Mouse (Mus musculus): ENCODE data around the gene Ank3. TPM values are rescaled to one million over a fixed set of nuclear protein-coding genes. Genes with fewer than 3 reads are reported as not detected.
"Not testable (repeated sequence)": the region's sequence is repeated elsewhere in the genome, so short reads cannot be mapped to it uniquely, and the experiment has no call there.

The Ank3 gene
- 60.0 and 84.2 TPM in 2 replicates for polyA plus RNA-seq (2014; fragmentation: Nextera tagmentation; extraction: Ambion mirVana)

DNA sequence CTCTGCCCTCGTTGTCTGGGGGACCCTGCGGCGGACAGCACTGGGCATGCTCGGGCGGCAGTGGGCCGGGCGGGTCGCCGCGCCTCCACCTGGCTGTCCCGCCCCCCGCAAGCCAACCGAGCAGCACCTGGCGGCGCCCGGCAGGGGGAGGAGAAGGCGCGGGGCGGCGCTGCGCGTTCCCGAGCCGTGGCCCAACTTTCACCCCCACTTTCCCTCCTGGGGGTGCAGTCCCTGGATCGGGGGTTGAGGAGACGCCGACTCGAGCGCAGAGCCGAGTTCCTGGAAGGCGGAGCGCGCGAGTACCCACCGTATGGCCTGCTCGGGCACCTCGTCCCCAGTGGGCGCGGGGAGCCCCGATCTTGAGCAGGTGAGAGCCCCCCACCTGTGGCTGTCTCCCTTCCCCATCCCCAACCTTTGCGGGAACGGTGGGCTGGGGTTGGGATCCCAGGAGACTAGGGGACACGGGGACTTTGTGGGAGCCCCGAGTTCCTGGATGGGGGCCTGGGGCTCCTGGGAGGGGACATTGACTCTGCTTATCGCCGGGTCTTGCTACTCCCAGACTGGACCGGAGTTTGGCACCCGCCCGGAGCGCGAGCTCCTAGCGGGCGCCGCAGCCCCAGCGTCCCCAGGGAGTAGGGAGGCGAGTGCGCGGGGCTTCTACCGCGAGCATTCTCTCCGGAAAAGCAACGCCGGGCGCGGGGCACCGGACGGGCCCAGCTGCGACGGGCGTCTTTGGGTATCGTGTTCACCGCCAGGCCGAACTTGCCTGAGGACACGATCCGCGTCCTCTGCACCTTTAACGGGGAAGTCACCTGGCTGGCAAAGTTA lies at the start of gene Ank3:
Ank3 (plus strand) TSS at position 11 of the 828 bp plus-strand sequence.
- H3K27me3 ChIP-seq (replicated peaks; ENCODE audit: control insufficient read depth, insufficient read depth, low read length), result peaks cover 31% of the 10 kb centered on the region
- DNase-seq (ENCODE audit: low spot score), result peak; percentile 41

DNA sequence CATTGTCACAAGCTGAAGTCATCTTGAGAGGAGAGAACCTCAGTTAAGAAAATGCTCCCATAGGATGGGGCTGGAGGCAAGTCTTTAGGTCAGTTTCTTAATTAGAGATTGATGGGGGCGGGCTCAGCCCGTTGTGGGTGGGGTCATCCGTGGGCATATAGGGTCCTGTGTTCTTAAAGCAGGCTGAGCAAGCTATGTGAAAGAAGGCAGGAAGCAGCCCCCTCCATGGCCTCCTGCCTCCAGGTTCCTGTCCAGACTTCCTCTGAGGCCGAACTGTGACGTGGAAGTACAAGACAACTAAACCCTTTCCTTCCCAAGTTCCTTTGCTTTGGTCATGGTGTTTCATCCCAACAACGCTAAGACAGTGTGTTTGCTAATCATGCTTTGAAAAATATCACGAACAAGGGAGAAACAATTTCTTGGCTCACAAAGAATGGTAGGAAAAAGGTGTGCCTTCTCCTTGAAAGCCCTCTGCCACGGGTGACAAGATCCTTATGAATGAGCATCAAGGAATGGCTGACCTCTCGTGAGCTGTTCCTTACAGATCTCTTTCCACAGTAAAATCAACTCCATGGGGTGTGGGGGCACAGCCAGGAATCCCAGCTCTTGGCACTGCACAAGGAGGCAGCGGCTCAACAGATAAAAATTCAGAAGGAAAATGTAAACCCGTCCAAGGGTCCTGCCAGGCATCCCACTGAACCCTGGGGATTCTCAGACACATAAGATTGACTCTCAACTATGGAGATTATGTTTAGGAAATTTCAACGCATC lies 47.3 kb upstream of the Ank3 start:
- Histone ChIP-seq H3K9ac (ENCODE audit: low read length) (peak overlapping the region; percentile 80), H3K27ac (ENCODE audit: low read depth, low read length) (peak overlapping the region; percentile 6; the same call in 1 of the 2 replicates), H3K4me3 (ENCODE audit: low read depth, low read length) (peak overlapping the region; percentile 61), H3K4me1 (ENCODE audit: control insufficient read depth, insufficient read depth, low read length) (peaks cover 16% of the 10 kb centered on the region), H3K4me2 (ENCODE audit: low read length) (peak overlapping the region; percentile 81), H3K9me3 (replicated peaks; ENCODE audit: control insufficient read depth, low read length) (no peaks in the 10 kb centered on the region), H3K36me3 (ENCODE audit: control insufficient read depth, insufficient read depth, low read length) (peaks cover 39% of the 10 kb centered on the region), H3K27me3 (replicated peaks; ENCODE audit: control insufficient read depth, insufficient read depth, low read length) (no peaks in the 10 kb centered on the region)
- ATAC-seq (no peak), DNase-seq (ENCODE audit: low spot score) (no peak)
- WGBS, result 16% methylated on average over 12 of the region's 12 CpGs

More for the DNA sequence above, at the start of gene Ank3:
- WGBS, result under 1% methylated on average over 77 of the region's 77 CpGs
- Histone ChIP-seq H3K4me1 (ENCODE audit: control insufficient read depth, insufficient read depth, low read length) (peaks cover 8% of the 10 kb centered on the region; the same call in 1 of the 2 replicates), H3K4me2 (ENCODE audit: low read length) (peak within 1 kb of the TSS; percentile 100), H3K27ac (ENCODE audit: low read depth, low read length) (no peak within 1 kb of the TSS), H3K9me3 (replicated peaks; ENCODE audit: control insufficient read depth, low read length) (no peaks in the 10 kb centered on the region), H3K4me3 (ENCODE audit: low read depth, low read length) (peak within 1 kb of the TSS; percentile 56), H3K9ac (ENCODE audit: low read length) (peak within 1 kb of the TSS; percentile 57), H3K36me3 (ENCODE audit: control insufficient read depth, insufficient read depth, low read length) (no peaks in the 10 kb centered on the region)
- peak; percentile 68 for ATAC-seq

DNA sequence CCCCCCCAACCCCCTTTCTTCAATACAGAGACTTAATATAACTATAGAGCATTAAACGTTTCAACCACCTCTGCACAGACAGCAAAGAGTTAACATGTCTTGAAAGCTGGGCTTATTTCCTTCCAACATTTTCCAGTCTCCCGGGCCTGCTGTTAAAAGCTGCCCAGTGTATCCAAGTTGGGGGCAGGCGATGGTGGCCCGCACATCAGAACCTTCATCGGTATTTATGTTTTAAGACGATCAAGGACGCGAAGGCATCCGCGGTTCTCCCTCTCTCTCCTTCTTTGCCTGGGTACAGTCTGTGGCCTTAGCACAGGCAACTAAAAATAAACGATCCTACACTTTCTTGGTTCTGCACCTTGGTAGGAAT lies 46.7 kb upstream of the Ank3 start:
- Histone ChIP-seq H3K27ac (ENCODE audit: low read depth, low read length) (peak overlapping the region; percentile 44; the same call in 1 of the 2 replicates), H3K4me2 (ENCODE audit: low read length) (peak overlapping the region; percentile 81), H3K36me3 (ENCODE audit: control insufficient read depth, insufficient read depth, low read length) (peaks cover 34% of the 10 kb centered on the region), H3K9me3 (replicated peaks; ENCODE audit: control insufficient read depth, low read length) (no peaks in the 10 kb centered on the region), H3K9ac (ENCODE audit: low read length) (peak overlapping the region; percentile 80), H3K4me1 (ENCODE audit: control insufficient read depth, insufficient read depth, low read length) (peaks cover 16% of the 10 kb centered on the region), H3K27me3 (replicated peaks; ENCODE audit: control insufficient read depth, insufficient read depth, low read length) (no peaks in the 10 kb centered on the region), H3K4me3 (ENCODE audit: low read depth, low read length) (peak overlapping the region; percentile 61)
- under 1% methylated on average over 11 of the region's 11 CpGs for WGBS
- DNase-seq (ENCODE audit: low spot score), result no peak
- no peak for ATAC-seq

DNA sequence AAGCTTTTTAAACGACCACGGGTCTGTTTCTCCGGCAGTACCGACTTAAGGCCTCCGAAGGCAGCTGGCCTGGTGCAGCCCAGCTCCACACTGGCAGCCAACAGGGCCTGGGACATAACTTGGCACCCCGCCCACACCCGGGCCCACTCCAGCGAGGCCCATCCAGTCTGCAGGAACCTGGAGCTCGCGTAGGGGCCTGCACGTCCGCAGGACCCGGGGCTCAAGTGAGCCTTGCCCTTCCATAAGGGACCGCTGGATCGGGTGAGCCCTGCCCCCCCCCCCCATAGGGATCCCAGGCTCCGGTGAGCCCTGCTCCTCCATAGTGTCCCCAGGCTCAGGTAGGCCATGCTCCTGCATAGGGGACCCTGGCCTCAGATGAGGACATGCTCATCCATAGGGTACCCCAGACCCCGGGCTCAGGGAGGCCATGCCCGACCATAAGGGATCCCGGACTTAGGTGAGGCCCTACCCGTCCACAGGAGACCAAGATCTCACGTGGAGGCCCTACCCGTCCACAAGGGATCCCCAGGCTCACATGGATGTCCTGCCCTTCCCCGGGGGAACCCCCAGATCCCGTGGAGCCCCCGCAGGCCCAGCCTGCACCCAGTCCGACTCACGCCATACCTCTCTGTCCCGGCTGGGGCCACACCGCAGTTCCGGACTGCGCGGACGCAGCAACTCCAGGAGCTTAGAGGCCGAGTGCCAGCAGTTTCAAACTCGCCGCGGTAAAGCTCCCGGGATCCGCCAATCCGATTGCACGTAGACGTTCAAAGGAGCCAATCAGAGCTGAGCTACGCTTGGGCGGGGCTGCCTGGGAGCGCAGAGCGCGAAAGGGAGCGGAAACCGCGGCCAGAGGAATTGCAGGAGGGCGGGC lies 46.1 kb upstream of the Ank3 start, which contains the start of gene Cdk1:
Cdk1 (minus strand) TSS at position 727 of the 874 bp plus-strand sequence.
- Histone ChIP-seq H3K9me3 (replicated peaks; ENCODE audit: control insufficient read depth, low read length) (no peaks in the 10 kb centered on the region), H3K4me3 (ENCODE audit: low read depth, low read length) (peak within 1 kb of the TSS; percentile 61), H3K27ac (ENCODE audit: low read depth, low read length) (peak within 1 kb of the TSS; percentile 49; the same call in 1 of the 2 replicates), H3K27me3 (replicated peaks; ENCODE audit: control insufficient read depth, insufficient read depth, low read length) (no peaks in the 10 kb centered on the region), H3K4me1 (ENCODE audit: control insufficient read depth, insufficient read depth, low read length) (peaks cover 16% of the 10 kb centered on the region), H3K4me2 (ENCODE audit: low read length) (peak within 1 kb of the TSS; percentile 81), H3K9ac (ENCODE audit: low read length) (peak within 1 kb of the TSS; percentile 80), H3K36me3 (ENCODE audit: control insufficient read depth, insufficient read depth, low read length) (peaks cover 30% of the 10 kb centered on the region)
- ATAC-seq (peak; percentile 97), DNase-seq (ENCODE audit: low spot score) (peak; percentile 98)
- under 1% methylated on average over 51 of the region's 51 CpGs for WGBS

DNA sequence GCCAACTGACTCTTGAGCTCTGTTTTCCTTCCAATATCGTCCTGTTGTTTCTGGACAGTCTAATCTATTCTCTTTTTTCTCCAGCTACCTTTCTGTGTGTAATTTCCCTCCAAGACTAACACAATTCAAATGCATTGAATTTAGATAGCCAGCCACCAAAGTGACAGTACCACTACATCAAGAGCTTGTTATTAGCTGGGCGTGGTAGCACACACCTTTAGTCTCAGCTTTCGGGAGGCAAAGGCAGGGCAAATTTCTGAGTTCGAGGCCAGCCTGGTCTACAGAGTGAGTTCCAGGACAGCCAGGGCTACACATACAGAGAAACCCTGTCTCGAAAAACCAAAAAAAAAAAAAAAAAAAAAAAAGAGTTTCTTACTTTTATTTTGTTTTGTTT lies 45.5 kb upstream of the Ank3 start:
- peak; percentile 18; the same call in 1 of the 2 replicates for ATAC-seq
- 29% methylated on average over 5 of the region's 5 CpGs for WGBS
- H3K9me3 ChIP-seq (replicated peaks; ENCODE audit: control insufficient read depth, low read length); H3K27me3 ChIP-seq (replicated peaks; ENCODE audit: control insufficient read depth, insufficient read depth, low read length); DNase-seq (ENCODE audit: low spot score); H3K9ac ChIP-seq (ENCODE audit: low read length); H3K27ac ChIP-seq (ENCODE audit: low read depth, low read length): not testable (repeated sequence)
- Histone ChIP-seq H3K4me3 (ENCODE audit: low read depth, low read length) (peak overlapping the region; percentile 61), H3K36me3 (ENCODE audit: control insufficient read depth, insufficient read depth, low read length) (peaks cover 23% of the 10 kb centered on the region), H3K4me2 (ENCODE audit: low read length) (peak overlapping the region; percentile 81), H3K4me1 (ENCODE audit: control insufficient read depth, insufficient read depth, low read length) (peaks cover 16% of the 10 kb centered on the region)

DNA sequence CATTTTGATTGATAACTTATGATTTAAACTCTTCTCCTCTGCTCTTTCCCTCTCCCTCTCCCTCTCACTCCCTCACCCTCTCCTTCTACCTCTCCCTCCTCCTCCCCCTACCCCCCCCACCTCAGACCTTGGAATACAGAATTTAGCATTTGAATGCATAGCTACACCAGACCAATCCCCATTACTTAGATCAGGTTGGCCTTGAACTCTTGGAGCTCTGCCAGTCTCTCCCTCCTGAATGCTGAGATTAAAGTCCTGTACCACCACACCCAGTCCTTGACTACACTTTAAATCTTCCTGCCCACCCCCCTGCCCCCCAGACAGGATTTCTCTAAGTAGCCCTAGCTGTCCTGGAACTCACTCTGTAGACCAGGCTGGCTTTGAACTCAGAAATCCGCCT lies 38.9 kb upstream of the Ank3 start:
- DNase-seq (ENCODE audit: low spot score) (no peak), ATAC-seq (no peak)
- no peak overlapping the region for H3K4me3 ChIP-seq (ENCODE audit: low read depth, low read length)
- no peaks in the 10 kb centered on the region for H3K36me3 ChIP-seq (ENCODE audit: control insufficient read depth, insufficient read depth, low read length)
- H3K4me2 ChIP-seq (ENCODE audit: low read length), result no peak overlapping the region
- H3K27me3 ChIP-seq (replicated peaks; ENCODE audit: control insufficient read depth, insufficient read depth, low read length), result no peaks in the 10 kb centered on the region
- no peaks in the 10 kb centered on the region for H3K9me3 ChIP-seq (replicated peaks; ENCODE audit: control insufficient read depth, low read length)
- no peak overlapping the region for H3K27ac ChIP-seq (ENCODE audit: low read depth, low read length)
- 84% methylated on average over 1 of the region's 1 CpGs for WGBS
- no peaks in the 10 kb centered on the region for H3K4me1 ChIP-seq (ENCODE audit: control insufficient read depth, insufficient read depth, low read length)
- H3K9ac ChIP-seq (ENCODE audit: low read length), result no peak overlapping the region

DNA sequence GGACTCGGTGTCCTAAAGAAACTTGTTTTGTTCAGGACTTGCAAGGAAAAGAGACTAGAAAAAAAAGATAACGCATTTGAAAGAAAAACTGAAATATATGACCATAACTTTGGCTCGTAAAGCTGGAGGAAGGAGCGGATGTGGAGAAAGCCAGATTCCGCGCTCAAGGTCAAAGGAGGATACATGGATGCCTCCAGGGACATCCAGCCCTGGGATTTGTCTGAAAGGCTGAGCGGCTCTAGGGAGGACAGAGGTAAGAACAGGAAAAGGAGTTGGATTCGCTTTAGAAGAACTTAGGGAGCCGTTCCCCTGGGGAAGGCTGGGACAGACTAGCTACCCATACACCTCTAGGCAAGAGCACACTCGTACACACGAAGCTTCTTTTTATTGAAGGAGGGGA lies 32.4 kb upstream of the Ank3 start:
- 86% methylated on average over 11 of the region's 11 CpGs for WGBS
- no peaks in the 10 kb centered on the region for H3K36me3 ChIP-seq (ENCODE audit: control insufficient read depth, insufficient read depth, low read length)

DNA sequence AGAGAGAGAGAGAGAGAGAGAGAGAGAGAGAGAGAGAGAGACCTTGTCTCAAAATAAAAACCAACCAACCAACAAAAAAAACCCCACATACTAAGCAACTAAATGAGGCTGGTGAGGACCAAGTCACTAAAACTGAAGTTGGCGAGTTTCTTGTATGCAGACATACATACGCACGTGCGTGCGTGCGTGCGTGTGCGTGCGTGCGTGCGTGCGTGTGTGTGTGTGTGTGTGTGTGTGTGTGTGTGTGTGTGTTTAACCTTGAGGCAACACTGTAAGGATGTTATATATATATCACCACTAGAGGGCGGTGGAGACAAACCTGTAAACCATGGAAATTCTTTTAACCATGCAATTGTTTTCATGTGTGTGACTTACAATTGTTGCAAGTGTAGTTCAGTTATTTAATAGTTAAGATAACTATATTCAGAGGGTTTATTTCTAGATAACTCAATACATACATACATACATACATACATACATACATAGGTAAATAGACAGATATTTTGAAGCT lies 31.6 kb upstream of the Ank3 start:
- Histone ChIP-seq H3K27ac (ENCODE audit: low read depth, low read length) (no peak overlapping the region), H3K9ac (ENCODE audit: low read length) (no peak overlapping the region), H3K9me3 (replicated peaks; ENCODE audit: control insufficient read depth, low read length) (no peaks in the 10 kb centered on the region), H3K4me3 (ENCODE audit: low read depth, low read length) (no peak overlapping the region), H3K36me3 (ENCODE audit: control insufficient read depth, insufficient read depth, low read length) (no peaks in the 10 kb centered on the region), H3K4me1 (ENCODE audit: control insufficient read depth, insufficient read depth, low read length) (no peaks in the 10 kb centered on the region), H3K4me2 (ENCODE audit: low read length) (no peak overlapping the region), H3K27me3 (replicated peaks; ENCODE audit: control insufficient read depth, insufficient read depth, low read length) (no peaks in the 10 kb centered on the region)
- ATAC-seq, result no peak
- peak; percentile 55 for DNase-seq (ENCODE audit: low spot score)
- 88% methylated on average over 13 of the region's 13 CpGs for WGBS

More for the DNA sequence above, 32.4 kb upstream of the Ank3 start:
- Histone ChIP-seq H3K4me1 (ENCODE audit: control insufficient read depth, insufficient read depth, low read length) (no peaks in the 10 kb centered on the region), H3K27me3 (replicated peaks; ENCODE audit: control insufficient read depth, insufficient read depth, low read length) (no peaks in the 10 kb centered on the region), H3K9ac (ENCODE audit: low read length) (no peak overlapping the region), H3K27ac (ENCODE audit: low read depth, low read length) (no peak overlapping the region), H3K9me3 (replicated peaks; ENCODE audit: control insufficient read depth, low read length) (no peaks in the 10 kb centered on the region), H3K4me2 (ENCODE audit: low read length) (no peak overlapping the region), H3K4me3 (ENCODE audit: low read depth, low read length) (no peak overlapping the region)
- DNase-seq (ENCODE audit: low spot score), result no peak
- no peak for ATAC-seq

Data from forebrain, embryonic 14.5 days (tissue).